Mouse (Mus musculus): ENCODE measurements around the gene Btbd16. TPM values are rescaled to one million over a fixed set of nuclear protein-coding genes. Genes with fewer than 3 reads are reported as not detected.

Gene Btbd16
- total RNA-seq, 1 experiment from 2014 or later = 3.1 TPM

Other genes starting within 250 kb of the Btbd16 start
- gene Nsmce4a, start 201.0 kb upstream of the Btbd16 start, total RNA-seq (2017) = 168 and 190 TPM in 2 replicates
- 2.0 and 6.9 TPM in 2 replicates for gene Tacc2, start 196.6 kb upstream of the Btbd16 start, total RNA-seq (2017)
- 20.2 and 29.1 TPM in 2 replicates for gene Plekha1, start 91.7 kb downstream of the Btbd16 start, total RNA-seq (2017)
- 1.3 TPM in 1 of 2 replicates, not detected in the other for gene Htra1, start 162.0 kb downstream of the Btbd16 start, total RNA-seq (2017)

All from hematopoietic stem cell, adult 5-6 weeks (primary cell).